Comparison of ENCODE assay signal across 8 mouse cellular contexts in genomic region chr17:86302266-86302665, GRCm38 (mm10).
DNase-seq lines count a peak whose midpoint lies in the region; ATAC-seq and TF ChIP-seq lines count a peak whose summit lies in the region.

No protein-coding gene starts in this region.

- no peak overlapping the region for H3K4me3 ChIP-seq in hindbrain, embryonic 10.5 days
- H3K4me3 ChIP-seq in hindbrain, embryonic 12.5 days: no peak overlapping the region
- H3K4me3 ChIP-seq in embryonic facial prominence, embryonic 14.5 days (ENCODE audit: low read depth, low read length): no peak overlapping the region
- no peak overlapping the region for H3K4me3 ChIP-seq in heart, postnatal 0 days (ENCODE audit: low read depth, low read length)
- H3K4me3 ChIP-seq in liver, embryonic 13.5 days (replicated peaks): no peak overlapping the region

- no peaks in the 10 kb centered on the region for H3K27me3 ChIP-seq in hindbrain, embryonic 10.5 days (ENCODE audit: insufficient read depth, poor library complexity, severe bottlenecking)
- no peaks in the 10 kb centered on the region for H3K27me3 ChIP-seq in hindbrain, embryonic 12.5 days
- no peaks in the 10 kb centered on the region for H3K27me3 ChIP-seq in embryonic facial prominence, embryonic 14.5 days (replicated peaks; ENCODE audit: control insufficient read depth, insufficient read depth, low read length)
- no peaks in the 10 kb centered on the region for H3K27me3 ChIP-seq in heart, postnatal 0 days (ENCODE audit: control insufficient read depth, insufficient read depth, low read length)
- no peaks in the 10 kb centered on the region for H3K27me3 ChIP-seq in liver, embryonic 13.5 days

- no peak for DNase-seq in hindbrain, embryonic 10.5 days (ENCODE audit: low spot score)
- DNase-seq in adipocyte (ENCODE audit: low spot score): peak; percentile 74
- DNase-seq in embryonic facial prominence, embryonic 14.5 days (ENCODE audit: low spot score): no peak
- DNase-seq in heart, postnatal 0 days (ENCODE audit: low spot score): peak; percentile 36
- DNase-seq in liver, embryonic 13.5 days: no peak
- DNase-seq in natural killer cell, adult 2 months (ENCODE audit: low spot score in 2 of 2): no peak
- no peak for DNase-seq in spleen, postnatal 10 days (ENCODE audit: low spot score in 2 of 2)

- peaks cover 58% of the 10 kb centered on the region for H3K4me1 ChIP-seq in hindbrain, embryonic 10.5 days (replicated peaks)
- H3K4me1 ChIP-seq in hindbrain, embryonic 12.5 days: peaks cover 30% of the 10 kb centered on the region
- H3K4me1 ChIP-seq in embryonic facial prominence, embryonic 14.5 days (ENCODE audit: control insufficient read depth, insufficient read depth, low read length): peaks cover 18% of the 10 kb centered on the region
- peaks cover 36% of the 10 kb centered on the region for H3K4me1 ChIP-seq in heart, postnatal 0 days (ENCODE audit: control insufficient read depth, insufficient read depth)
- peaks cover 59% of the 10 kb centered on the region for H3K4me1 ChIP-seq in liver, embryonic 13.5 days (replicated peaks)

- TF ChIP-seq EP300 in heart, postnatal 0 days (IDR thresholded peaks at IDR 0.05; ENCODE audit: low read depth): no peak

- H3K27ac ChIP-seq in hindbrain, embryonic 10.5 days: peak overlapping the region; percentile 51; the same call in 1 of the 2 replicates
- no peak overlapping the region for H3K27ac ChIP-seq in hindbrain, embryonic 12.5 days
- peak overlapping the region; percentile 52; the same call in 1 of the 2 replicates for H3K27ac ChIP-seq in embryonic facial prominence, embryonic 14.5 days (replicated peaks; ENCODE audit: low read depth, low read length)
- peak overlapping the region; percentile 90 for H3K27ac ChIP-seq in heart, postnatal 0 days (ENCODE audit: low read depth)
- peak overlapping the region; percentile 92 for H3K27ac ChIP-seq in liver, embryonic 13.5 days

- ATAC-seq in hindbrain, embryonic 12.5 days (ENCODE audit: low FRiP score): no peak
- no peak for ATAC-seq in embryonic facial prominence, embryonic 14.5 days (ENCODE audit: low read depth)
- peak; percentile 17; the same call in 1 of the 2 replicates for ATAC-seq in heart, postnatal 0 days (ENCODE audit: insufficient read depth, low read depth)
- no peak for ATAC-seq in liver, embryonic 13.5 days (ENCODE audit: low read depth)

- no peak overlapping the region for H3K9ac ChIP-seq in hindbrain, embryonic 12.5 days
- no peak overlapping the region for H3K9ac ChIP-seq in embryonic facial prominence, embryonic 14.5 days (ENCODE audit: low read depth, low read length)
- no peak overlapping the region for H3K9ac ChIP-seq in heart, postnatal 0 days (replicated peaks; ENCODE audit: low read depth, low read length)
- H3K9ac ChIP-seq in liver, embryonic 13.5 days: 0 out of 2 replicates have a peak overlapping the region, but pooled peaks have one; percentile 3

- H3K9me3 ChIP-seq in hindbrain, embryonic 10.5 days: no peaks in the 10 kb centered on the region
- H3K9me3 ChIP-seq in hindbrain, embryonic 12.5 days (replicated peaks): no peaks in the 10 kb centered on the region
- no peaks in the 10 kb centered on the region for H3K9me3 ChIP-seq in embryonic facial prominence, embryonic 14.5 days (ENCODE audit: control insufficient read depth, low read length)
- H3K9me3 ChIP-seq in heart, postnatal 0 days (replicated peaks; ENCODE audit: control insufficient read depth, low read length): no peaks in the 10 kb centered on the region
- H3K9me3 ChIP-seq in liver, embryonic 13.5 days (replicated peaks): no peaks in the 10 kb centered on the region

- H3K36me3 ChIP-seq in hindbrain, embryonic 10.5 days: no peaks in the 10 kb centered on the region
- no peaks in the 10 kb centered on the region for H3K36me3 ChIP-seq in hindbrain, embryonic 12.5 days
- no peaks in the 10 kb centered on the region for H3K36me3 ChIP-seq in embryonic facial prominence, embryonic 14.5 days (ENCODE audit: control insufficient read depth, insufficient read depth, low read length)
- H3K36me3 ChIP-seq in heart, postnatal 0 days (replicated peaks; ENCODE audit: control insufficient read depth, insufficient read depth, low read length): no peaks in the 10 kb centered on the region
- H3K36me3 ChIP-seq in liver, embryonic 13.5 days: no peaks in the 10 kb centered on the region

- no peak overlapping the region for H3K4me2 ChIP-seq in hindbrain, embryonic 12.5 days (replicated peaks)
- no peak overlapping the region for H3K4me2 ChIP-seq in embryonic facial prominence, embryonic 14.5 days (ENCODE audit: low read depth, low read length)
- peak overlapping the region; percentile 14; the same call in 1 of the 2 replicates for H3K4me2 ChIP-seq in heart, postnatal 0 days (ENCODE audit: low read depth, low read length)
- peak overlapping the region; percentile 82; the same call in 1 of the 2 replicates for H3K4me2 ChIP-seq in liver, embryonic 13.5 days

- no peak for TF ChIP-seq CTCF in heart, postnatal 0 days (IDR thresholded peaks at IDR 0.05; ENCODE audit: low read depth)

- 90% methylated on average over 11 of the region's 11 CpGs for WGBS in hindbrain, embryonic 10.5 days
- 95% methylated on average over 11 of the region's 11 CpGs for WGBS in hindbrain, embryonic 12.5 days
- 84% methylated on average over 11 of the region's 11 CpGs for WGBS in embryonic facial prominence, embryonic 14.5 days
- 20% methylated on average over 11 of the region's 11 CpGs for WGBS in heart, postnatal 0 days
- 76% methylated on average over 11 of the region's 11 CpGs for WGBS in liver, embryonic 13.5 days (ENCODE audit: insufficient replicate concordance)

Comparison
In these comparisons a context has a peak if more than half of its experiments do, and no peak if none do; other contexts are left out.
1. DNase-seq: peak in adipocyte (single experiment) and heart, postnatal 0 days (single experiment); none in hindbrain, embryonic 10.5 days (single experiment), embryonic facial prominence, embryonic 14.5 days (single experiment), liver, embryonic 13.5 days (single experiment), natural killer cell, adult 2 months (0 of 2) and spleen, postnatal 10 days (0 of 2).
2. H3K4me2 ChIP-seq: peak in heart, postnatal 0 days (single experiment) and liver, embryonic 13.5 days (single experiment); none in hindbrain, embryonic 12.5 days (single experiment) and embryonic facial prominence, embryonic 14.5 days (single experiment).